ENCODE assay signal across 18 mouse cellular contexts in genomic region chr9:86658347-86658746, GRCm38 (mm10). TPM values are rescaled to one million over a fixed set of nuclear protein-coding genes. Genes with fewer than 3 reads are reported as not detected.
DNase-seq lines count a peak whose midpoint lies in the region.
"Had no signal": no experiment of that assay in that cellular context is flagged by ENCODE, and none has a peak within 500 bp of the region (broad histone marks: within the 10 kb centered on the region; RNA-seq: fewer than 3 reads in every experiment).

No protein-coding gene starts in this region.

- DNase-seq in heart, adult 11 months, result peak; percentile 56
- DNase-seq in heart, postnatal 25 days (ENCODE audit: low spot score), result no peak
- DNase-seq in embryo, embryonic 11 days, result peak; percentile 40
- peak; percentile 66 for DNase-seq in gastrocnemius, postnatal 25 days
- DNase-seq in mesoderm, embryonic 11.5 days (ENCODE audit: low read depth, low spot score), result peak; percentile 44
- no peak for DNase-seq in left cerebral cortex, adult 8-10 months (ENCODE audit: low spot score in 2 of 2)
- DNase-seq in urinary bladder, postnatal 4 days (ENCODE audit: low spot score in 2 of 2), result no peak
- DNase-seq: adrenal gland, adult 8-10 months; B cell, adult 2 months; cerebellum, adult 18-20 months; cerebellum, postnatal 14 days; heart, postnatal 4 days; kidney, postnatal 25 days; layer of hippocampus, postnatal 36 days; lung, adult 2 months; lung, postnatal 14 days; right cerebral cortex, postnatal 14 days; thymus, postnatal 14 days had no signal

- intact Hi-C loops in heart, postnatal 25 days (cut with DNase I), result no loop called here

RNA-seq across cellular contexts. Expression of gene Me1, which starts 37.4 kb away (rescaled TPM):
- 10 to 100 TPM; 86.7 to 92.3 TPM for total RNA-seq in heart, postnatal 25 days (2021)
- 100 to 1,000 TPM; 122 to 129 TPM for total RNA-seq in gastrocnemius, postnatal 25 days (2021)
- total RNA-seq in left cerebral cortex, adult 8-10 months (2022), result 10 to 100 TPM; 50.5 to 62.9 (median 52.2) TPM

Comparison
In these comparisons a context has a peak if more than half of its experiments do, and no peak if none do; other contexts are left out.
1. DNase-seq: peak in heart, adult 11 months (single experiment), embryo, embryonic 11 days (single experiment), gastrocnemius, postnatal 25 days (single experiment) and mesoderm, embryonic 11.5 days (single experiment); none in heart, postnatal 25 days (single experiment), left cerebral cortex, adult 8-10 months (0 of 2) and urinary bladder, postnatal 4 days (0 of 2).